12 mouse cellular contexts compared by ENCODE assay signal in the genomic region with DNA sequence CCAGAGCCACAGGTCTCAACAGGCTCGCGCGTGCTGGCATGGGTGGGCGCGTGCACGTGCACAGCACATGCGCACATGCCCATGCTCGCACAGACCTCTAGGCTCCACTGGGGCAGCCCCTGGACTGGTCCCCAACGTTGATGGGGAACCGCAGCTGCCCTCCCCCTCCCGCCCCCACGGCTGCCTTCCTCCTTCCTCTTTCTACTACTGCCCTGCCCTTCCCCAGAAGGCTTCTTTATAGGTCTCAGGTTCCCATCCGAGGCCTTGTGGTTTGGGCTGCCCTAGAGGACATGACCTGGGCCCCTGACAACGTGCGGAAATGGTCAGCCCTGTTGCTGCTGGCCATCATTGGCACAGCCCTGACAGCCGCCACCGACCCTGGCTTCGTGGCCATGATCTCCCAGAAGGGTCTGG. TPM values are rescaled to one million over a fixed set of nuclear protein-coding genes. Genes with fewer than 3 reads are reported as not detected.
DNase-seq lines count a peak whose midpoint lies in the region; ATAC-seq and TF ChIP-seq lines count a peak whose summit lies in the region.
"Had no signal": no experiment of that assay in that cellular context is flagged by ENCODE, and none has a peak within 500 bp of the region (broad histone marks: within the 10 kb centered on the region; RNA-seq: fewer than 3 reads in every experiment).

TSS of gene Bpi (plus strand) at position 90 of the 414 bp plus-strand sequence.

- DNase-seq in gastrocnemius, adult 2 months, result no peak
- DNase-seq in gastrocnemius, postnatal 25 days, result no peak
- DNase-seq in spleen, adult 18-20 months, result peak; percentile 16
- DNase-seq in spleen, adult 12 weeks (ENCODE audit: low spot score), result no peak
- no peak for DNase-seq in right cerebral cortex, adult 18-20 months
- DNase-seq in urinary bladder, postnatal 14 days (ENCODE audit: low spot score), result no peak

- 51% methylated on average over 18 of the region's 18 CpGs for WGBS in limb, embryonic 12.5 days
- WGBS in stomach, embryonic 16.5 days, result 67% methylated on average over 18 of the region's 18 CpGs

- H3K27ac ChIP-seq in gastrocnemius, adult 2 months, result peak within 1 kb of the TSS; percentile 53; the same call in 1 of the 2 replicates
- no peak within 1 kb of the TSS for H3K27ac ChIP-seq in limb, embryonic 12.5 days
- peak within 1 kb of the TSS; percentile 62 for H3K27ac ChIP-seq in stomach, embryonic 16.5 days (ENCODE audit: low read length)
- H3K27ac ChIP-seq: midbrain, embryonic 15.5 days had no signal

- no peak within 1 kb of the TSS for H3K9ac ChIP-seq in limb, embryonic 12.5 days (replicated peaks)
- no peak within 1 kb of the TSS; the same call in 1 of the 2 replicates for H3K9ac ChIP-seq in stomach, embryonic 16.5 days (ENCODE audit: low read length)
- H3K9ac ChIP-seq: midbrain, embryonic 15.5 days had no signal

- H3K4me3 ChIP-seq in gastrocnemius, adult 2 months, result no peak within 1 kb of the TSS
- H3K4me3 ChIP-seq in limb, embryonic 12.5 days (replicated peaks), result no peak within 1 kb of the TSS
- no peak within 1 kb of the TSS for H3K4me3 ChIP-seq in stomach, embryonic 16.5 days (replicated peaks; ENCODE audit: low read length)
- H3K4me3 ChIP-seq: midbrain, embryonic 15.5 days had no signal

- no peak for ATAC-seq in limb, embryonic 12.5 days (ENCODE audit: insufficient number of reproducible peaks, insufficient read depth, low FRiP score, low TSS enrichment, low read depth)
- ATAC-seq in stomach, embryonic 16.5 days (ENCODE audit: insufficient read depth, low FRiP score), result no peak
- ATAC-seq: midbrain, embryonic 15.5 days had no signal

- intact Hi-C loops in gastrocnemius, adult 2 months (cut with DNase I), result loop anchor here (1.0 to 2.0 kb wide), 2 partner anchors 33 to 51 kb away; no protein-coding TSS in a partner anchor

- no peak for TF ChIP-seq CTCF in gastrocnemius, adult 2 months (IDR thresholded peaks at IDR 0.05)

- no peaks in the 10 kb centered on the region for H3K9me3 ChIP-seq in limb, embryonic 12.5 days
- H3K9me3 ChIP-seq in stomach, embryonic 16.5 days (replicated peaks; ENCODE audit: control insufficient read depth, low read length), result no peaks in the 10 kb centered on the region
- H3K9me3 ChIP-seq: midbrain, embryonic 15.5 days had no signal

- no peaks in the 10 kb centered on the region for H3K36me3 ChIP-seq in limb, embryonic 12.5 days
- H3K36me3 ChIP-seq in stomach, embryonic 16.5 days (ENCODE audit: control insufficient read depth, insufficient read depth, low read length), result no peaks in the 10 kb centered on the region
- H3K36me3 ChIP-seq: midbrain, embryonic 15.5 days had no signal

- peak within 1 kb of the TSS; percentile 3; the same call in 1 of the 2 replicates for H3K4me2 ChIP-seq in limb, embryonic 12.5 days
- H3K4me2 ChIP-seq in stomach, embryonic 16.5 days (ENCODE audit: low read depth, low read length), result peak within 1 kb of the TSS; percentile 28
- H3K4me2 ChIP-seq: midbrain, embryonic 15.5 days had no signal

- H3K4me1 ChIP-seq in limb, embryonic 12.5 days (replicated peaks), result peaks cover 23% of the 10 kb centered on the region
- peaks cover 16% of the 10 kb centered on the region; the same call in 1 of the 2 replicates for H3K4me1 ChIP-seq in stomach, embryonic 16.5 days (ENCODE audit: control insufficient read depth, insufficient read depth, low read length)

- H3K27me3 ChIP-seq in limb, embryonic 12.5 days, result 0 out of 2 replicates have a peak, but pooled peaks cover 8% of the 10 kb centered on the region
- 0 out of 2 replicates have a peak, but pooled peaks cover 2% of the 10 kb centered on the region for H3K27me3 ChIP-seq in stomach, embryonic 16.5 days (ENCODE audit: control insufficient read depth, insufficient read depth, low read length)
- H3K27me3 ChIP-seq: midbrain, embryonic 15.5 days had no signal

RNA-seq across cellular contexts. Expression of gene Bpi, which starts in this region (rescaled TPM):
- not detected for total RNA-seq in gastrocnemius, adult 2 months (2021)
- total RNA-seq in gastrocnemius, postnatal 25 days (2021), result not detected
- polyA plus RNA-seq in limb, embryonic 12.5 days (2016; fragmentation: Nextera tagmentation; extraction: Ambion mirVana), result not detected in 2 replicates
- not detected in 2 replicates for polyA plus RNA-seq in stomach, embryonic 16.5 days (2015; fragmentation: Nextera tagmentation; extraction: Ambion mirVana)
- polyA plus RNA-seq: forebrain, embryonic 16.5 days; large intestine, adult 2 months; midbrain, embryonic 15.5 days; spleen, adult 2 months had no signal

Comparison
In these comparisons a context has a peak if more than half of its experiments do, and no peak if none do; other contexts are left out.
1. DNase-seq: peak in spleen, adult 18-20 months (2 of 2); none in gastrocnemius, adult 2 months (single experiment), gastrocnemius, postnatal 25 days (single experiment), spleen, adult 12 weeks (single experiment), right cerebral cortex, adult 18-20 months (single experiment) and urinary bladder, postnatal 14 days (single experiment).